Mouse (Mus musculus) intestine, postnatal 0 days (tissue): ENCODE results near the gene Slc19a3. TPM values are rescaled to one million over a fixed set of nuclear protein-coding genes. Genes with fewer than 3 reads are reported as not detected.

Source experiments
- ATAC-seq: fragments of 200-750 bp; cut with Nextera tagmentation; 2 replicates; pipeline ENCODE4 v1.8.0; 2017; ENCODE audit warnings: mild to moderate bottlenecking, moderate TSS enrichment, moderate library complexity
- H3K27ac ChIP-seq: fragments of 300-500 bp; sonication (generic); 2 replicates; pipeline ENCODE4 v1.5.1; 2014; ENCODE audit warnings: mild to moderate bottlenecking, low read depth, low read length, moderate library complexity
- H3K27me3 ChIP-seq: fragments of 300-500 bp; sonication (generic); replicated peaks from 2 replicates; pipeline ENCODE4 v1.6.1; 2014; ENCODE audit warnings: low read length, mixed read lengths; ENCODE audit not compliant: control insufficient read depth, insufficient read depth
- H3K36me3 ChIP-seq: fragments of 300-500 bp; sonication (generic); 2 replicates; pipeline ENCODE4 v1.6.1; 2014; ENCODE audit warnings: mild to moderate bottlenecking, moderate library complexity; ENCODE audit not compliant: control insufficient read depth, insufficient read depth
- H3K4me1 ChIP-seq: fragments of 300-500 bp; sonication (generic); replicated peaks from 2 replicates; pipeline ENCODE4 v1.6.1; 2014; ENCODE audit warnings: antibody characterized with exemption, low read length, mixed read lengths; ENCODE audit not compliant: control insufficient read depth, insufficient read depth
- H3K4me2 ChIP-seq: fragments of 300-500 bp; sonication (generic); replicated peaks from 2 replicates; pipeline ENCODE4 v1.6.1; 2014; ENCODE audit warnings: low read depth, mild to moderate bottlenecking, moderate library complexity
- H3K4me3 ChIP-seq: fragments of 300-500 bp; sonication (generic); 2 replicates; pipeline ENCODE4 v1.5.1; 2014; ENCODE audit warnings: low read depth, low read length
- H3K9ac ChIP-seq: fragments of 300-500 bp; sonication (generic); 2 replicates; pipeline ENCODE4 v1.6.1; 2014; ENCODE audit warnings: mild to moderate bottlenecking, low read depth, low read length
- H3K9me3 ChIP-seq: fragments of 300-500 bp; sonication (generic); 2 replicates; pipeline ENCODE4 v1.6.1; 2016; ENCODE audit warnings: mixed run types; ENCODE audit not compliant: control insufficient read depth
- CTCF ChIP-seq: sonication (generic); IDR thresholded peaks from 2 replicates; pipeline ENCODE4 v1.5.1; 2016; ENCODE audit warnings: low read depth, mild to moderate bottlenecking, control low read depth, antibody characterized with exemption, moderate library complexity
- WGBS: fragments of 180-500 bp; shearing (Covaris S2); extraction: QIAGEN DNeasy Blood & Tissue Kit; methylation state at CpG from one replicate; pipeline ENCODE4 v1.1.7; 2014; 5-methylcytosine and 5-hydroxymethylcytosine counted together
- polyA plus RNA-seq: library from polyadenylated mRNA; unstranded; fragments of >200 nt; fragmentation: Nextera tagmentation; extraction: Ambion mirVana; gene quantifications from 2 replicates; pipeline ENCODE4 v1.2.1, GENCODE M21; 2015

Slc19a3 gene
- polyA plus RNA-seq, 1 experiment from 2014 or later, result 5.8 TPM

GRCm38 (mm10) chr1:82993947-82994346, 44.3 kb downstream of the Slc19a3 start:
- Histone ChIP-seq H3K36me3 (no peaks in the 10 kb centered on the region), H3K9ac (no peak overlapping the region), H3K4me3 (no peak overlapping the region), H3K4me2 (no peak overlapping the region), H3K4me1 (peaks cover 16% of the 10 kb centered on the region), H3K27ac (no peak overlapping the region), H3K27me3 (no peaks in the 10 kb centered on the region), H3K9me3 (no peaks in the 10 kb centered on the region)
- no peak for TF ChIP-seq CTCF
- ATAC-seq, result no peak
- 79% methylated on average over 3 of the region's 3 CpGs for WGBS

GRCm38 (mm10) chr1:82992093-82992492, 46.2 kb downstream of the Slc19a3 start:
- Histone ChIP-seq H3K4me1 (peaks cover 16% of the 10 kb centered on the region), H3K9ac (no peak overlapping the region), H3K27me3 (no peaks in the 10 kb centered on the region), H3K27ac (peak overlapping the region; percentile 88), H3K36me3 (no peaks in the 10 kb centered on the region), H3K4me2 (no peak overlapping the region; the same call in 1 of the 2 replicates), H3K9me3 (no peaks in the 10 kb centered on the region), H3K4me3 (no peak overlapping the region)
- WGBS, result 42% methylated on average over 6 of the region's 6 CpGs
- TF ChIP-seq CTCF, result no peak
- peak; percentile 75 for ATAC-seq

DNA sequence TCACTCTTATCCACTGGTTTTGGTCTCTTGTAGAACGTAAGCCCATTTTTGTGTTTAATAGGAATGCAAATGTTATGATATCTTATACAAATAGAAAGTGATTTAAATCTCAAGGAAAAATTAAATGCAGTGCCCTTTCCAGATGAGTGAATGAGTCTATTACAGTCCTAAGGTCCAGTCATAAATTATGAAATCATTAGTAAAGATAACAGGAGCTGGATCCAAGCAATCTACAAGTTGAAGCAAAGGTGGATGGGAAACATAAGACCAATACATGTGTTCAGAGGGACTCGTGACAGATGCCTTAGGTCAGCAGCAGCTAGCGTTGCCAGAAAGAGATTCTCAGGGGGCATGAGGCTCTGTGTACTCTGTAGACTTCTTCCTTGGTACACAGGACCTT, 46.7 kb downstream of the Slc19a3 start:
- H3K4me3 ChIP-seq, result no peak overlapping the region
- H3K9ac ChIP-seq, result no peak overlapping the region
- WGBS, result 41% methylated on average over 3 of the region's 3 CpGs
- ATAC-seq, result peak; percentile 91
- H3K4me2 ChIP-seq, result peak overlapping the region; percentile 35; the same call in 1 of the 2 replicates
- no peaks in the 10 kb centered on the region for H3K27me3 ChIP-seq
- H3K4me1 ChIP-seq, result peaks cover 16% of the 10 kb centered on the region
- peak overlapping the region; percentile 88 for H3K27ac ChIP-seq
- no peak for TF ChIP-seq CTCF
- H3K36me3 ChIP-seq, result no peaks in the 10 kb centered on the region
- no peaks in the 10 kb centered on the region for H3K9me3 ChIP-seq

- H3K4me2 ChIP-seq, result peak overlapping the region; percentile 35; the same call in 1 of the 2 replicates
- no peaks in the 10 kb centered on the region for H3K9me3 ChIP-seq
- ATAC-seq, result peak; percentile 93
- TF ChIP-seq CTCF, result no peak
- WGBS, result 30% methylated on average over 4 of the region's 4 CpGs
- H3K36me3 ChIP-seq, result no peaks in the 10 kb centered on the region
- H3K27me3 ChIP-seq, result no peaks in the 10 kb centered on the region
- H3K4me3 ChIP-seq, result no peak overlapping the region
- peaks cover 16% of the 10 kb centered on the region for H3K4me1 ChIP-seq
- H3K27ac ChIP-seq, result peak overlapping the region; percentile 88
- H3K9ac ChIP-seq, result no peak overlapping the region
These were observed 47.2 kb downstream of the Slc19a3 start for GRCm38 (mm10) chr1:82991062-82991461.

DNA sequence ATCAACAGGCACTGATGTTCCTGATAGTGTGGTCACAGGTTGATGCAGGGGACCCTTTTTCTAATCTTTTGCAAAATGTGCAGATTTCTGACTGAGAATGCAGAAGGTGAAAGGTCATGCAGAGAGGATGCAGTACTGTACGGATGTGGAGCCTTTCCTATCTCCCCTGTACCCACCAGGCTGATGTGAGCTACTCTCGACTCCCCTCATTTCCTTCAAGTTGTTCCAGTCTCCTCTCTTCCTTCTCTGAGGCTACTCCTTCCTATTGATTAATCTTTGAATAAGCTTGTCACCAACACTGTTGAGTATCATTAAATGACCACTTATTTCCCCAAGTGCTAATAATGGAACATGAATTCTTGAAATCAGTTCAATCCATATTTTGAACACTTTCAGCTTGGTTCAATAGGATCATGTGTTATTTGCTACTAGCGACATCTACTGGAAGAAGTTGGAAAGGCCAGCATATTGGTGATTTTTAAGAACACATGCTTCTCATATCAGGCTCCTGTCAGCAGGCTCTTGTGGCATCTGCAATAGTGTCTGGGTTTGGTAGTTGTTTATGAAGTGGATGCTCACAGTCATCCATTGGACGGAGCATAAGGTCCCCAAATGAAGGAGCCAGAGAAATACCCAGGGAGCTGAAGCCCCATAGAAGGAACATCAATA, 50.6 kb downstream of the Slc19a3 start:
- Histone ChIP-seq H3K9ac (no peak overlapping the region), H3K4me2 (no peak overlapping the region), H3K27ac (no peak overlapping the region), H3K9me3 (no peaks in the 10 kb centered on the region), H3K4me3 (no peak overlapping the region), H3K4me1 (peaks cover 12% of the 10 kb centered on the region), H3K36me3 (no peaks in the 10 kb centered on the region), H3K27me3 (no peaks in the 10 kb centered on the region)
- peak; percentile 88 for TF ChIP-seq CTCF
- ATAC-seq, result no peak
- WGBS, result 28% methylated on average over 4 of the region's 4 CpGs

DNA sequence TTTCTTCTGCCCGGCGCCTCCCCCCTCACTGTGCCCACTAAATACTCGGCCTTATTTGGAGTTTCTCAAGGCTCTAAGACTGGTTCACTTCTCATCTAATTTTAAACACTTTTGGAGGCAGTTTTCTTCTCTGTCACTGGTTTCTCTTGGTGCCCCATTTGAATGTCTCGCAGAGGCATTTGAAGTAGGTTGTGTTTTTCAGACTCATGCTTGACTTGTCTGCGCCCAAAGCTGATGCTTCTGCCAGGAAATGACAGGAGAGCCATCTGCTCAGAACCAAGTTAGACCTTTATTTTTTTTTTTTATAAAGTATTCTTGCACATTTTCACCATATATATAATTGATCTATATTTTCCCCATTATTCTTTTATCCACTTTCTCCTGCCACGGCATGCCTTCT, 51.5 kb downstream of the Slc19a3 start:
- peaks cover 6% of the 10 kb centered on the region; the same call in 1 of the 2 replicates for H3K4me1 ChIP-seq
- H3K9me3 ChIP-seq, result no peaks in the 10 kb centered on the region
- no peak overlapping the region for H3K9ac ChIP-seq
- WGBS, result 87% methylated on average over 6 of the region's 6 CpGs
- no peak overlapping the region for H3K27ac ChIP-seq
- no peak overlapping the region for H3K4me2 ChIP-seq
- no peak overlapping the region for H3K4me3 ChIP-seq
- no peak for ATAC-seq
- TF ChIP-seq CTCF, result no peak
- H3K27me3 ChIP-seq, result no peaks in the 10 kb centered on the region
- no peaks in the 10 kb centered on the region for H3K36me3 ChIP-seq
